Mouse (Mus musculus) liver, embryonic 13.5 days (tissue): ENCODE measurements around the gene Pde8a. TPM values are rescaled to one million over a fixed set of nuclear protein-coding genes. Genes with fewer than 3 reads are reported as not detected.
"Not testable (repeated sequence)": the region's sequence is repeated elsewhere in the genome, so short reads cannot be mapped to it uniquely, and the experiment has no call there.

Experiments used
- ATAC-seq: fragments of 200-750 bp; cut with Nextera tagmentation; 2 replicates; pipeline ENCODE4 v1.8.0; 2017; ENCODE audit warnings: low read depth, mild to moderate bottlenecking, moderate number of reproducible peaks, moderate library complexity
- DNase-seq: peaks from one replicate; pipeline ENCODE4 v3.0.0; 2022
- H3K27ac ChIP-seq: fragments of 300-500 bp; sonication (generic); 2 replicates; pipeline ENCODE4 v1.5.1; 2015; ENCODE audit warnings: moderate library complexity, mild to moderate bottlenecking, inconsistent platforms
- H3K27me3 ChIP-seq: fragments of 300-500 bp; sonication (generic); 2 replicates; pipeline ENCODE4 v1.6.1; 2015; ENCODE audit warnings: mild to moderate bottlenecking, inconsistent platforms
- H3K36me3 ChIP-seq: fragments of 300-500 bp; sonication (generic); 2 replicates; pipeline ENCODE4 v1.6.1; 2015; ENCODE audit warnings: mild to moderate bottlenecking, inconsistent platforms
- H3K4me1 ChIP-seq: fragments of 300-500 bp; sonication (generic); replicated peaks from 2 replicates; pipeline ENCODE4 v1.6.1; 2015; ENCODE audit warnings: inconsistent platforms
- H3K4me2 ChIP-seq: fragments of 300-500 bp; sonication (generic); 2 replicates; pipeline ENCODE4 v1.6.1; 2015; ENCODE audit warnings: inconsistent platforms, mild to moderate bottlenecking, moderate library complexity
- H3K4me3 ChIP-seq: fragments of 300-500 bp; sonication (generic); replicated peaks from 2 replicates; pipeline ENCODE4 v1.5.1; 2015; ENCODE audit warnings: mild to moderate bottlenecking, inconsistent platforms
- H3K9ac ChIP-seq: fragments of 300-500 bp; sonication (generic); 2 replicates; pipeline ENCODE4 v1.6.1; 2015; ENCODE audit warnings: mild to moderate bottlenecking, inconsistent platforms
- H3K9me3 ChIP-seq: fragments of 300-500 bp; sonication (generic); replicated peaks from 2 replicates; pipeline ENCODE4 v1.6.1; 2016; ENCODE audit warnings: inconsistent platforms
- WGBS: fragments of 180-500 bp; shearing (Covaris S2); methylation state at CpG from one replicate; pipeline ENCODE4 v1.1.7; 2015; ENCODE audit not compliant: insufficient replicate concordance; 5-methylcytosine and 5-hydroxymethylcytosine counted together
- polyA plus RNA-seq: library from polyadenylated mRNA; unstranded; fragments of >200 nt; fragmentation: Nextera tagmentation; extraction: Ambion mirVana; gene quantifications from 2 replicates; pipeline ENCODE4 v1.2.1, GENCODE M21; 2015

Gene Pde8a
- polyA plus RNA-seq, 1 experiment from 2014 or later = 1.2 TPM

- Histone ChIP-seq H3K27ac (no peak overlapping the region), H3K4me3 (no peak overlapping the region), H3K9me3 (no peaks in the 10 kb centered on the region), H3K4me1 (no peaks in the 10 kb centered on the region), H3K27me3 (no peaks in the 10 kb centered on the region), H3K9ac (no peak overlapping the region), H3K36me3 (no peaks in the 10 kb centered on the region), H3K4me2 (no peak overlapping the region)
- no peak for ATAC-seq
- 55% methylated on average over 1 of the region's 1 CpGs for WGBS
- DNase-seq = no peak
Measured at GRCm38 (mm10) chr7:81184651-81185050, 28.7 kb upstream of the Pde8a start.

GRCm38 (mm10) chr7:81186036-81186435 lies 27.4 kb upstream of the Pde8a start:
- not testable (repeated sequence) for H3K4me2 ChIP-seq, H3K9me3 ChIP-seq, H3K27ac ChIP-seq, H3K36me3 ChIP-seq, DNase-seq, H3K4me3 ChIP-seq, H3K4me1 ChIP-seq, H3K27me3 ChIP-seq, H3K9ac ChIP-seq, ATAC-seq

GRCm38 (mm10) chr7:81189180-81189579 lies 24.2 kb upstream of the Pde8a start:
- no peaks in the 10 kb centered on the region for H3K4me1 ChIP-seq
- H3K36me3 ChIP-seq = no peaks in the 10 kb centered on the region
- ATAC-seq = no peak
- H3K9ac ChIP-seq = no peak overlapping the region
- no peaks in the 10 kb centered on the region for H3K9me3 ChIP-seq
- H3K4me3 ChIP-seq = no peak overlapping the region
- no peak for DNase-seq
- H3K27ac ChIP-seq = no peak overlapping the region
- no peak overlapping the region for H3K4me2 ChIP-seq
- no peaks in the 10 kb centered on the region for H3K27me3 ChIP-seq
- 59% methylated on average over 9 of the region's 9 CpGs for WGBS

GRCm38 (mm10) chr7:81195509-81195908 lies 17.9 kb upstream of the Pde8a start:
- H3K4me1 ChIP-seq = peaks cover 12% of the 10 kb centered on the region
- no peak for DNase-seq
- ATAC-seq = no peak
- no peaks in the 10 kb centered on the region for H3K27me3 ChIP-seq
- H3K36me3 ChIP-seq = no peaks in the 10 kb centered on the region
- no peak overlapping the region for H3K9ac ChIP-seq
- no peaks in the 10 kb centered on the region for H3K9me3 ChIP-seq
- 16% methylated on average over 4 of the region's 4 CpGs for WGBS
- no peak overlapping the region for H3K27ac ChIP-seq
- no peak overlapping the region for H3K4me2 ChIP-seq
- no peak overlapping the region for H3K4me3 ChIP-seq

GRCm38 (mm10) chr7:81196796-81197195 lies 16.6 kb upstream of the Pde8a start:
- no peak overlapping the region for H3K9ac ChIP-seq
- H3K27me3 ChIP-seq = no peaks in the 10 kb centered on the region
- no peak overlapping the region for H3K4me3 ChIP-seq
- no peak overlapping the region for H3K4me2 ChIP-seq
- DNase-seq (no peak), ATAC-seq (no peak)
- H3K4me1 ChIP-seq = peaks cover 12% of the 10 kb centered on the region
- no peak overlapping the region for H3K27ac ChIP-seq
- no peaks in the 10 kb centered on the region for H3K36me3 ChIP-seq
- H3K9me3 ChIP-seq = no peaks in the 10 kb centered on the region
- WGBS = 49% methylated on average over 3 of the region's 3 CpGs

GRCm38 (mm10) chr7:81198538-81198937 lies 14.9 kb upstream of the Pde8a start:
- no peak overlapping the region for H3K27ac ChIP-seq
- H3K4me3 ChIP-seq = no peak overlapping the region
- H3K4me2 ChIP-seq = no peak overlapping the region
- H3K4me1 ChIP-seq = peaks cover 12% of the 10 kb centered on the region
- ATAC-seq (no peak), DNase-seq (no peak)
- 46% methylated on average over 4 of the region's 4 CpGs for WGBS
- H3K9me3 ChIP-seq = no peaks in the 10 kb centered on the region
- H3K36me3 ChIP-seq = no peaks in the 10 kb centered on the region
- 0 out of 2 replicates have a peak, but pooled peaks cover 3% of the 10 kb centered on the region for H3K27me3 ChIP-seq
- H3K9ac ChIP-seq = no peak overlapping the region

GRCm38 (mm10) chr7:81199109-81199508 lies 14.3 kb upstream of the Pde8a start:
- Histone ChIP-seq H3K9me3 (no peaks in the 10 kb centered on the region), H3K4me1 (peaks cover 12% of the 10 kb centered on the region), H3K36me3 (no peaks in the 10 kb centered on the region), H3K4me2 (no peak overlapping the region), H3K27me3 (0 out of 2 replicates have a peak, but pooled peaks cover 3% of the 10 kb centered on the region), H3K4me3 (no peak overlapping the region), H3K9ac (no peak overlapping the region), H3K27ac (no peak overlapping the region)
- 45% methylated on average over 5 of the region's 5 CpGs for WGBS
- DNase-seq (no peak), ATAC-seq (no peak)

- WGBS = 25% methylated on average over 4 of the region's 4 CpGs
Measured at GRCm38 (mm10) chr7:81199757-81200156, 13.6 kb upstream of the Pde8a start.

GRCm38 (mm10) chr7:81202389-81202788 lies 11.0 kb upstream of the Pde8a start:
- 66% methylated on average over 5 of the region's 5 CpGs for WGBS
- Histone ChIP-seq H3K27ac (no peak overlapping the region), H3K9me3 (no peaks in the 10 kb centered on the region), H3K4me2 (no peak overlapping the region), H3K4me3 (no peak overlapping the region), H3K4me1 (peaks cover 12% of the 10 kb centered on the region), H3K9ac (no peak overlapping the region), H3K27me3 (0 out of 2 replicates have a peak, but pooled peaks cover 3% of the 10 kb centered on the region), H3K36me3 (no peaks in the 10 kb centered on the region)
- no peak for DNase-seq
- ATAC-seq = no peak

More at GRCm38 (mm10) chr7:81199757-81200156, 13.6 kb upstream of the Pde8a start:
- H3K4me2 ChIP-seq = no peak overlapping the region
- ATAC-seq (no peak), DNase-seq (no peak)
- no peak overlapping the region for H3K9ac ChIP-seq
- H3K36me3 ChIP-seq = no peaks in the 10 kb centered on the region
- H3K4me1 ChIP-seq = peaks cover 12% of the 10 kb centered on the region
- H3K27ac ChIP-seq = no peak overlapping the region
- H3K4me3 ChIP-seq = no peak overlapping the region
- 0 out of 2 replicates have a peak, but pooled peaks cover 3% of the 10 kb centered on the region for H3K27me3 ChIP-seq
- no peaks in the 10 kb centered on the region for H3K9me3 ChIP-seq

- not testable (repeated sequence) for H3K4me2 ChIP-seq, H3K4me1 ChIP-seq, H3K9me3 ChIP-seq, H3K36me3 ChIP-seq, ATAC-seq, H3K27ac ChIP-seq, DNase-seq, H3K9ac ChIP-seq, H3K4me3 ChIP-seq, H3K27me3 ChIP-seq
- whole genome bisulfite sequencing = 76% methylated on average over 10 of the region's 10 CpGs
Measured at GRCm38 (mm10) chr7:81203576-81203975, 9.8 kb upstream of the Pde8a start.

- Histone ChIP-seq H3K9ac (no peak overlapping the region), H3K4me2 (no peak overlapping the region), H3K4me1 (peaks cover 23% of the 10 kb centered on the region), H3K9me3 (no peaks in the 10 kb centered on the region), H3K36me3 (no peaks in the 10 kb centered on the region), H3K27ac (no peak overlapping the region), H3K27me3 (peaks cover 47% of the 10 kb centered on the region), H3K4me3 (no peak overlapping the region)
- DNase-seq (peak; percentile 9), ATAC-seq (no peak)
- 13% methylated on average over 6 of the region's 6 CpGs for WGBS
Measured at GRCm38 (mm10) chr7:81208944-81209343, 4.5 kb upstream of the Pde8a start.

- 50% methylated on average over 12 of the region's 12 CpGs for WGBS
- Histone ChIP-seq H3K27me3 (peaks cover 59% of the 10 kb centered on the region), H3K4me1 (peaks cover 23% of the 10 kb centered on the region), H3K27ac (no peak overlapping the region), H3K9me3 (no peaks in the 10 kb centered on the region), H3K36me3 (no peaks in the 10 kb centered on the region), H3K4me3 (no peak overlapping the region), H3K9ac (no peak overlapping the region), H3K4me2 (no peak overlapping the region)
- no peak for DNase-seq
- no peak for ATAC-seq
Measured at GRCm38 (mm10) chr7:81209979-81210685, 3.3 kb upstream of the Pde8a start.
